Mouse (Mus musculus) T-helper 2 cell (primary cell): ENCODE measurements around the gene Pax5.
"Not testable (repeated sequence)": the region's sequence is repeated elsewhere in the genome, so short reads cannot be mapped to it uniquely, and the experiment has no call there.

Experiments used
- in situ Hi-C: fragments of 300-600 bp; cut with MboI, MseI; formaldehyde crosslinking; loops from one replicate; pipeline ENCODE4 v1.15.1; 2025; ENCODE audit warnings: high pct_unique_total_duplicates

Gene Pax5

GRCm38 (mm10) chr4:44709740-44710700 is at the start of gene Pax5:
Gene Pax5 (minus strand): TSS chr4:44710487.
- in situ Hi-C loops, result no loop called here

- in situ Hi-C loops, result not testable (repeated sequence)
Measured at GRCm38 (mm10) chr4:44757131-44757530, 46.8 kb upstream of the Pax5 start.

- in situ Hi-C loops, result no loop called here
Measured at GRCm38 (mm10) chr4:44756134-44756951, 46.1 kb upstream of the Pax5 start.

- in situ Hi-C loops, result no loop called here
Measured at GRCm38 (mm10) chr4:44755553-44756133, 45.4 kb upstream of the Pax5 start, which contains the start of gene Zcchc7. Gene Zcchc7 (plus strand): TSS chr4:44755877.

GRCm38 (mm10) chr4:44740471-44740870 is 30.2 kb upstream of the Pax5 start:
- in situ Hi-C loops, result no loop called here

- in situ Hi-C loops, result no loop called here
Measured at GRCm38 (mm10) chr4:44721237-44721636, 10.9 kb upstream of the Pax5 start.

GRCm38 (mm10) chr4:44720046-44720445 is 9.8 kb upstream of the Pax5 start:
- in situ Hi-C loops, result no loop called here

GRCm38 (mm10) chr4:44717676-44718075 is 7.4 kb upstream of the Pax5 start:
- in situ Hi-C loops, result no loop called here

- in situ Hi-C loops, result no loop called here
Measured at GRCm38 (mm10) chr4:44716391-44716790, 6.1 kb upstream of the Pax5 start.

- in situ Hi-C loops, result no loop called here
Measured at GRCm38 (mm10) chr4:44715621-44716160, 5.4 kb upstream of the Pax5 start.

GRCm38 (mm10) chr4:44714111-44714621 is 3.9 kb upstream of the Pax5 start:
- in situ Hi-C loops, result no loop called here

GRCm38 (mm10) chr4:44713554-44714051 is 3.3 kb upstream of the Pax5 start:
- in situ Hi-C loops, result no loop called here

- in situ Hi-C loops, result no loop called here
Measured at GRCm38 (mm10) chr4:44712786-44713553, 2.7 kb upstream of the Pax5 start.

- in situ Hi-C loops, result no loop called here
Measured at GRCm38 (mm10) chr4:44712051-44712700, 1.9 kb upstream of the Pax5 start.

- in situ Hi-C loops, result no loop called here
Measured at GRCm38 (mm10) chr4:44711136-44711900, 1.0 kb upstream of the Pax5 start.

- in situ Hi-C loops, result no loop called here
Measured at GRCm38 (mm10) chr4:44710701-44711097, 412 bp upstream of the Pax5 start.

- in situ Hi-C loops, result no loop called here
Measured at GRCm38 (mm10) chr4:44709091-44709695, 1.1 kb downstream of the Pax5 start.

- in situ Hi-C loops, result no loop called here
Measured at GRCm38 (mm10) chr4:44708311-44708710, 2.0 kb downstream of the Pax5 start.

GRCm38 (mm10) chr4:44706865-44707264 is 3.4 kb downstream of the Pax5 start:
- in situ Hi-C loops, result no loop called here
